In genomic region chr8:80120378-80120965, GRCm38 (mm10) we compare ENCODE assay signal across 21 mouse cellular contexts.
DNase-seq lines count a peak whose midpoint lies in the region; ATAC-seq and TF ChIP-seq lines count a peak whose summit lies in the region.
"Had no signal": no experiment of that assay in that cellular context is flagged by ENCODE, and none has a peak within 500 bp of the region (broad histone marks: within the 10 kb centered on the region; RNA-seq: fewer than 3 reads in every experiment).

No protein-coding gene starts in this region.

- no peak overlapping the region for H3K4me3 ChIP-seq in layer of hippocampus, adult 2 months
- H3K4me3 ChIP-seq: embryonic facial prominence, embryonic 10.5 days; forebrain, embryonic 13.5 days; gastrocnemius, adult 2 months; heart, embryonic 13.5 days; hindbrain, embryonic 15.5 days had no signal

- peak; percentile 74 for ATAC-seq in megakaryocyte, adult 5-6 weeks (ENCODE audit: poor library complexity, severe bottlenecking)
- ATAC-seq: CD4-positive, CD25-positive, alpha-beta regulatory T cell, adult 4 months; forebrain, embryonic 13.5 days had no signal

- H3K27ac ChIP-seq in layer of hippocampus, adult 2 months, result no peak overlapping the region
- H3K27ac ChIP-seq: embryonic facial prominence, embryonic 10.5 days; forebrain, embryonic 13.5 days; gastrocnemius, adult 2 months; heart, embryonic 13.5 days; hindbrain, embryonic 15.5 days had no signal

- no peak for TF ChIP-seq CTCF in layer of hippocampus, adult 2 months (conservative IDR thresholded peaks at IDR 0.05)

- DNase-seq in lung, adult 18-20 months, result peak; percentile 23 to 47
- DNase-seq in lung, postnatal 14 days, result no peak
- DNase-seq in lung, postnatal 10 days, result peak; percentile 35
- DNase-seq in ovary, adult 18-20 months (ENCODE audit: low spot score), result no peak
- no peak for DNase-seq in layer of hippocampus, adult 2 months (ENCODE audit: low spot score in 2 of 2)
- DNase-seq in kidney, postnatal 36 days, result no peak
- DNase-seq: adrenal gland, postnatal 10 days; B cell, adult 2 months; cerebellum, adult 11-12 months; cerebellum, adult 9-10 months; cerebellum, postnatal 36 days; gastrocnemius, adult 2 months; gastrocnemius, postnatal 25 days; heart, adult 11 months; heart, postnatal 36 days had no signal

Comparison
In these comparisons a context has a peak if more than half of its experiments do, and no peak if none do; other contexts are left out.
1. DNase-seq: peak in lung, adult 18-20 months (2 of 2) and lung, postnatal 10 days (single experiment); none in lung, postnatal 14 days (single experiment), ovary, adult 18-20 months (single experiment), layer of hippocampus, adult 2 months (0 of 2) and kidney, postnatal 36 days (0 of 2).